Comparison of ENCODE assay signal across 12 mouse cellular contexts in genomic region chr2:30654158-30654557, GRCm38 (mm10). TPM values are rescaled to one million over a fixed set of nuclear protein-coding genes. Genes with fewer than 3 reads are reported as not detected.
DNase-seq lines count a peak whose midpoint lies in the region; ATAC-seq and TF ChIP-seq lines count a peak whose summit lies in the region.
"Had no signal": no experiment of that assay in that cellular context is flagged by ENCODE, and none has a peak within 500 bp of the region (broad histone marks: within the 10 kb centered on the region; RNA-seq: fewer than 3 reads in every experiment).

No protein-coding gene starts in this region.

- no peak for TF ChIP-seq CTCF in kidney, postnatal 0 days (IDR thresholded peaks at IDR 0.05; ENCODE audit: low read depth)

- no peaks in the 10 kb centered on the region for H3K36me3 ChIP-seq in kidney, postnatal 0 days (ENCODE audit: insufficient read depth, low read length)
- no peaks in the 10 kb centered on the region for H3K36me3 ChIP-seq in embryonic facial prominence, embryonic 14.5 days (ENCODE audit: control insufficient read depth, insufficient read depth, low read length)
- no peaks in the 10 kb centered on the region for H3K36me3 ChIP-seq in hindbrain, embryonic 13.5 days
- no peaks in the 10 kb centered on the region for H3K36me3 ChIP-seq in midbrain, embryonic 14.5 days (ENCODE audit: control insufficient read depth, insufficient read depth, low read length)
- H3K36me3 ChIP-seq in liver, embryonic 11.5 days (ENCODE audit: control insufficient read depth, insufficient read depth, low read length), result no peaks in the 10 kb centered on the region

- ATAC-seq in kidney, postnatal 0 days (replicated peaks; ENCODE audit: low FRiP score, low read depth), result no peak
- no peak for ATAC-seq in embryonic facial prominence, embryonic 14.5 days (ENCODE audit: low read depth)
- ATAC-seq in hindbrain, embryonic 13.5 days (ENCODE audit: low FRiP score), result no peak
- ATAC-seq in midbrain, embryonic 14.5 days (ENCODE audit: low FRiP score, low TSS enrichment), result no peak
- ATAC-seq in megakaryocyte progenitor cell, adult 5-6 weeks (replicated peaks; ENCODE audit: poor library complexity), result no peak
- ATAC-seq in liver, embryonic 11.5 days (replicated peaks; ENCODE audit: low FRiP score), result no peak

- no peaks in the 10 kb centered on the region for H3K27me3 ChIP-seq in kidney, postnatal 0 days (ENCODE audit: insufficient read depth, low read length)
- H3K27me3 ChIP-seq in embryonic facial prominence, embryonic 14.5 days (replicated peaks; ENCODE audit: control insufficient read depth, insufficient read depth, low read length), result no peaks in the 10 kb centered on the region
- H3K27me3 ChIP-seq in hindbrain, embryonic 13.5 days, result no peaks in the 10 kb centered on the region
- no peaks in the 10 kb centered on the region for H3K27me3 ChIP-seq in midbrain, embryonic 14.5 days (ENCODE audit: control insufficient read depth, insufficient read depth, low read length)
- no peaks in the 10 kb centered on the region for H3K27me3 ChIP-seq in liver, embryonic 11.5 days (replicated peaks; ENCODE audit: control insufficient read depth, insufficient read depth, low read length)

- 66% methylated on average over 9 of the region's 9 CpGs for WGBS in kidney, postnatal 0 days
- WGBS in embryonic facial prominence, embryonic 14.5 days, result 86% methylated on average over 9 of the region's 9 CpGs
- 45% methylated on average over 9 of the region's 9 CpGs for WGBS in hindbrain, embryonic 13.5 days
- 29% methylated on average over 9 of the region's 9 CpGs for WGBS in midbrain, embryonic 14.5 days
- WGBS in liver, embryonic 11.5 days, result 93% methylated on average over 9 of the region's 9 CpGs

- H3K9ac ChIP-seq in kidney, postnatal 0 days (ENCODE audit: low read depth, low read length), result no peak overlapping the region
- no peak overlapping the region for H3K9ac ChIP-seq in embryonic facial prominence, embryonic 14.5 days (ENCODE audit: low read depth, low read length)
- no peak overlapping the region for H3K9ac ChIP-seq in hindbrain, embryonic 13.5 days
- no peak overlapping the region for H3K9ac ChIP-seq in midbrain, embryonic 14.5 days (replicated peaks; ENCODE audit: low read length)
- no peak overlapping the region for H3K9ac ChIP-seq in liver, embryonic 11.5 days (ENCODE audit: low read depth, low read length)

- no peak overlapping the region for H3K4me2 ChIP-seq in kidney, postnatal 0 days (ENCODE audit: low read length)
- H3K4me2 ChIP-seq in embryonic facial prominence, embryonic 14.5 days (ENCODE audit: low read depth, low read length), result no peak overlapping the region
- no peak overlapping the region for H3K4me2 ChIP-seq in hindbrain, embryonic 13.5 days
- H3K4me2 ChIP-seq in midbrain, embryonic 14.5 days (ENCODE audit: low read length), result no peak overlapping the region
- no peak overlapping the region for H3K4me2 ChIP-seq in liver, embryonic 11.5 days

- no peaks in the 10 kb centered on the region for H3K9me3 ChIP-seq in kidney, postnatal 0 days (replicated peaks; ENCODE audit: low read length)
- H3K9me3 ChIP-seq in embryonic facial prominence, embryonic 14.5 days (ENCODE audit: control insufficient read depth, low read length), result no peaks in the 10 kb centered on the region; the same call in 1 of the 2 replicates
- H3K9me3 ChIP-seq in hindbrain, embryonic 13.5 days, result no peaks in the 10 kb centered on the region
- no peaks in the 10 kb centered on the region for H3K9me3 ChIP-seq in midbrain, embryonic 14.5 days (ENCODE audit: control insufficient read depth, low read length)
- no peaks in the 10 kb centered on the region for H3K9me3 ChIP-seq in liver, embryonic 11.5 days (ENCODE audit: control insufficient read depth, low read length)

- DNase-seq in kidney, postnatal 0 days (ENCODE audit: low spot score), result no peak
- no peak for DNase-seq in kidney, postnatal 14 days
- no peak for DNase-seq in embryonic facial prominence, embryonic 14.5 days (ENCODE audit: low spot score)
- peak; percentile 40 for DNase-seq in midbrain, embryonic 14.5 days
- DNase-seq in adrenal gland, postnatal 4 days (ENCODE audit: low spot score in 2 of 2), result no peak
- no peak for DNase-seq in liver, embryonic 11.5 days (ENCODE audit: low spot score)
- DNase-seq: layer of hippocampus, adult 9-11 months had no signal

- H3K4me1 ChIP-seq in kidney, postnatal 0 days (replicated peaks; ENCODE audit: insufficient read depth, low read length), result peaks cover 47% of the 10 kb centered on the region
- H3K4me1 ChIP-seq in embryonic facial prominence, embryonic 14.5 days (ENCODE audit: control insufficient read depth, insufficient read depth, low read length), result peaks cover 41% of the 10 kb centered on the region
- H3K4me1 ChIP-seq in hindbrain, embryonic 13.5 days (replicated peaks), result peaks cover 91% of the 10 kb centered on the region
- peaks cover 82% of the 10 kb centered on the region for H3K4me1 ChIP-seq in midbrain, embryonic 14.5 days (ENCODE audit: control insufficient read depth, insufficient read depth, low read length)
- peaks cover 31% of the 10 kb centered on the region for H3K4me1 ChIP-seq in liver, embryonic 11.5 days (replicated peaks; ENCODE audit: control insufficient read depth, insufficient read depth, low read length)

- no peak overlapping the region for H3K4me3 ChIP-seq in kidney, postnatal 0 days (replicated peaks; ENCODE audit: low read depth, low read length)
- H3K4me3 ChIP-seq in embryonic facial prominence, embryonic 14.5 days (ENCODE audit: low read depth, low read length), result no peak overlapping the region
- no peak overlapping the region for H3K4me3 ChIP-seq in hindbrain, embryonic 13.5 days
- H3K4me3 ChIP-seq in midbrain, embryonic 14.5 days (replicated peaks; ENCODE audit: low read depth, low read length), result no peak overlapping the region
- H3K4me3 ChIP-seq in liver, embryonic 11.5 days (ENCODE audit: low read depth, low read length), result no peak overlapping the region

- H3K27ac ChIP-seq in kidney, postnatal 0 days, result peak overlapping the region; percentile 81
- 0 out of 2 replicates have a peak overlapping the region, but pooled peaks have one; percentile 30 for H3K27ac ChIP-seq in embryonic facial prominence, embryonic 14.5 days (replicated peaks; ENCODE audit: low read depth, low read length)
- peak overlapping the region; percentile 77 for H3K27ac ChIP-seq in hindbrain, embryonic 13.5 days
- peak overlapping the region; percentile 71 for H3K27ac ChIP-seq in midbrain, embryonic 14.5 days (replicated peaks; ENCODE audit: low read depth, low read length)
- no peak overlapping the region for H3K27ac ChIP-seq in liver, embryonic 11.5 days (ENCODE audit: low read depth, low read length)

RNA-seq across cellular contexts. Expression of gene Cstad, which starts 59.3 kb away (rescaled TPM):
- 2.1 and 2.7 TPM in 2 replicates for polyA plus RNA-seq in kidney, postnatal 0 days (2015; fragmentation: Nextera tagmentation; extraction: Ambion mirVana)
- polyA plus RNA-seq in embryonic facial prominence, embryonic 14.5 days (2014; fragmentation: Nextera tagmentation; extraction: Ambion mirVana), result 0.96 and 1.7 TPM in 2 replicates
- polyA plus RNA-seq in hindbrain, embryonic 13.5 days (2015; fragmentation: Nextera tagmentation; extraction: Ambion mirVana), result 0.77 and 0.83 TPM in 2 replicates
- 0.46 and 1.2 TPM in 2 replicates for polyA plus RNA-seq in midbrain, embryonic 14.5 days (2014; fragmentation: Nextera tagmentation; extraction: Ambion mirVana)
- total RNA-seq in adrenal gland, postnatal 4 days (2021), result 1 to 10 TPM; 6.7 to 7.3 TPM
- total RNA-seq in megakaryocyte progenitor cell, adult 5-6 weeks (2015), result 1.3 TPM in 1 of 2 replicates, not detected in the other
- total RNA-seq in megakaryocyte progenitor cell, adult 5-6 weeks (2017), result not detected in 2 replicates
- 0.38 TPM in 1 of 2 replicates, not detected in the other for polyA plus RNA-seq in liver, embryonic 11.5 days (2014; fragmentation: Nextera tagmentation; extraction: Ambion mirVana)
- total RNA-seq: granulocyte monocyte progenitor cell, adult 5-6 weeks; megakaryocyte-erythroid progenitor cell, adult 5-6 weeks had no signal
- polyA plus RNA-seq: liver, adult 2 months had no signal
